Mouse (Mus musculus): ENCODE data around the gene Rnf224. TPM values are rescaled to one million over a fixed set of nuclear protein-coding genes. Genes with fewer than 3 reads are reported as not detected.

Gene Rnf224
- polyA plus RNA-seq, 1 experiment, result 0.05 TPM

DNA sequence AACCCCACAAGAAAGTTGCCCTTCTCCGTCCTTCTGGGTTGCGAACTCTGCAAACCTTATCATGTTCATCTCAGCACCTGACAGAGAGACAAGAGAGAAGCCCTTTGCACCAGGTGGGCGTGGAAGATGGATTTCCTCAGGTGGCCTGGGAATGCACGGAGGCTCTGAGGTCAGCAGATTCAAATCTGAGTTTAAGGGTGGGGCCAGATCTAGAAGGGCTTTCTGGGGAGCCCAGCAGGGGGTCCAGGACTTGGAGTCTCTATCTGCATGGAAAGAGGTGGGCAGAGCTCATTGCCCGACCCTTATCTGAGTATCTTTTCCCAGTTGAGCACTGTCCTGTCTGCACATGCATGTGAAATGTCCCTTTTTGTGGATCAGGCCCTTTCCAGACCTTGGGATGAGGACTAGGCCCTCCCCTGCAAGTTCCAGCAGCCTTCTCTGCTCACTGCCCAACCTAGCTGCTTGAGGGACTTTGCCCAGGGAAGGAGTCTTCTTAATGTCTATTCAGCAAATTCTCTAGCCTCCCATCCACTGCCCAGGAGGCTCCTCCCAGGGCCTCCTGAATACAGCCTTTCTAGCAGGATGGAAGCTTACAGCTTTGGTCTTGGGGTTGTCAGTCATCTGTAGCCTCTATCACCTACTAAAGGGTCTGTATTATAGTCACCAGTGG, 1.9 kb downstream of the Rnf224 start:
- no peaks in the 10 kb centered on the region for H3K4me1 ChIP-seq (replicated peaks; ENCODE audit: control insufficient read depth, insufficient read depth, low read length)
- no peak overlapping the region for H3K4me3 ChIP-seq (ENCODE audit: control insufficient read depth, insufficient read depth, low read length)
- no peak for DNase-seq
- H3K27ac ChIP-seq (ENCODE audit: control insufficient read depth, insufficient read depth, low read length), result no peak overlapping the region
- H3K27me3 ChIP-seq (ENCODE audit: control insufficient read depth, insufficient read depth, low read length), result no peaks in the 10 kb centered on the region; the same call in 1 of the 2 replicates
- TF ChIP-seq POLR2A (IDR thresholded peaks at IDR 0.05; ENCODE audit: control insufficient read depth, extremely low read depth, insufficient read depth, low read length, poor library complexity) (no peak), CTCF (IDR thresholded peaks at IDR 0.05; ENCODE audit: borderline replicate concordance, control insufficient read depth, extremely low read depth, insufficient read depth, low read length, poor library complexity) (no peak)
- H3K36me3 ChIP-seq (ENCODE audit: control insufficient read depth, insufficient read depth, low read length), result no peaks in the 10 kb centered on the region
- 35% methylated on average over 5 of the region's 5 CpGs for WGBS

DNA sequence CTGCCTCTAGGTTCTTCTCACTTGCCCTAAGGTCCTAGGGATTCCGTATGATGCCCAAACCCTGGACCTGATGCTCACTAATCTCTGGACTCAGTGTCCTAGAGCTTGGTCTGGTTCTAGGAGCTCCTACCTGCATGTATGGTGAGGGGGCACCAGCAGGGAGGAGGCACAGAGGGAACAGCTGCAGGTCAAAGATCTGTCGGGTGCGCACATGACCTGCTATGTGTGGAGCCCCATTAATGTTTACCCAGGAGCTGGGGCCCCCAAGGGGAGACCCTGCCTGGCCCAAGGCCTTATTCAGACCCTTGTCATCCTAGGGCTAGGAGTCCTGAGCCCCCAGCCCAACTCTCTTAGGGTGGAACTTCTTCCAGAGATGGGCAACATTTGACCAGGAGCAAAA, 2.5 kb downstream of the Rnf224 start, which contains the start of gene Slc34a3:
TSS of gene Slc34a3 (minus strand) at position 315 of the 400 bp plus-strand sequence.
- no peaks in the 10 kb centered on the region for H3K36me3 ChIP-seq (ENCODE audit: control insufficient read depth, insufficient read depth, low read length)
- no peak within 1 kb of the TSS for H3K4me3 ChIP-seq (ENCODE audit: control insufficient read depth, insufficient read depth, low read length)
- 53% methylated on average over 3 of the region's 3 CpGs for WGBS
- TF ChIP-seq CTCF (IDR thresholded peaks at IDR 0.05; ENCODE audit: borderline replicate concordance, control insufficient read depth, extremely low read depth, insufficient read depth, low read length, poor library complexity), result no peak
- TF ChIP-seq POLR2A (IDR thresholded peaks at IDR 0.05; ENCODE audit: control insufficient read depth, extremely low read depth, insufficient read depth, low read length, poor library complexity), result no peak
- H3K27me3 ChIP-seq (ENCODE audit: control insufficient read depth, insufficient read depth, low read length), result no peaks in the 10 kb centered on the region; the same call in 1 of the 2 replicates
- peaks cover 1% of the 10 kb centered on the region; the same call in 1 of the 2 replicates for H3K4me1 ChIP-seq (replicated peaks; ENCODE audit: control insufficient read depth, insufficient read depth, low read length)
- H3K27ac ChIP-seq (ENCODE audit: control insufficient read depth, insufficient read depth, low read length), result no peak within 1 kb of the TSS
- no peak for DNase-seq

DNA sequence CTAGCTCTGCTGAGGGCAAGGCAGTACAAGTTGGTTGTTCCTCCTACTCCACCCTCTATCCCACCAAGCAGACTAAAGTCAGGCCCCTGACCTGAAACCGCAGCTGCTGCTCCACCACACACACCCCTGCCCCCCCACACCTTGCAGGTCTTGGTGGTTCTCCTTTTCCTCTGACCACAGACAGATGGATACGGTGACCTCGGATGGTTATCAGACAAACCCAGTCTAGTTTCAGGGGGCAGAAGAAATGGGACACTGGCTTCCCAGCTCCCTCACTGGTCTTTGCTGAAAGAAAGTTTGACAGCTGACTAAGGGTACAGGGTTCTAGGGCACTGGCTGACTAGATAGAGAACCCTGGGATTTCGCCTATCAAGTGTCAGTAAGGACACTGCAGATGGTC, 3.2 kb downstream of the Rnf224 start:
- TF ChIP-seq CTCF (IDR thresholded peaks at IDR 0.05; ENCODE audit: borderline replicate concordance, control insufficient read depth, extremely low read depth, insufficient read depth, low read length, poor library complexity) (no peak), POLR2A (IDR thresholded peaks at IDR 0.05; ENCODE audit: control insufficient read depth, extremely low read depth, insufficient read depth, low read length, poor library complexity) (no peak)
- DNase-seq, result no peak
- Histone ChIP-seq H3K27ac (ENCODE audit: control insufficient read depth, insufficient read depth, low read length) (no peak overlapping the region), H3K4me1 (replicated peaks; ENCODE audit: control insufficient read depth, insufficient read depth, low read length) (peaks cover 5% of the 10 kb centered on the region), H3K27me3 (ENCODE audit: control insufficient read depth, insufficient read depth, low read length) (no peaks in the 10 kb centered on the region; the same call in 1 of the 2 replicates), H3K36me3 (ENCODE audit: control insufficient read depth, insufficient read depth, low read length) (no peaks in the 10 kb centered on the region), H3K4me3 (ENCODE audit: control insufficient read depth, insufficient read depth, low read length) (no peak overlapping the region)
- WGBS, result 16% methylated on average over 4 of the region's 4 CpGs

DNA sequence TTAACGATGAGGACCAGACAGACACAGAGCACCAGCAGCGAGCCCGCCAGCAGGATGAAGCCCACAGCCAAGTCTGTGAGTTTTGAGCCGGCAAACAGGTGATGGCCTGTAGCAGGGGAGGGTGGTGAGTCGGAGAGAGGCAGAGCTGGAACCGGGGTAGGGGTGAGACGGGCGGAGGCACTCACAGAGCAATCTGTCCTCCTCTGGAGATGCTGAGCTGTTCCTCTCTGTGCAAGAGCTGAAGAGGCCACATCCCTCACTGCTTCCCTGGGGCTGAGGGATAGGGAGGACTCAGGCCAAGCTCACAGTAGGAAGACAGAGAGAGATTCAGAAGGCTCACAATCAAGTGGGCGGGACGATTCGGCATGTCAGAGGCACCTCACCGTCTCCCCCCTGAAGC, 5.5 kb downstream of the Rnf224 start:
- Histone ChIP-seq H3K27me3 (ENCODE audit: control insufficient read depth, insufficient read depth, low read length) (no peaks in the 10 kb centered on the region; the same call in 1 of the 2 replicates), H3K36me3 (ENCODE audit: control insufficient read depth, insufficient read depth, low read length) (no peaks in the 10 kb centered on the region), H3K4me3 (ENCODE audit: control insufficient read depth, insufficient read depth, low read length) (no peak overlapping the region), H3K27ac (ENCODE audit: control insufficient read depth, insufficient read depth, low read length) (no peak overlapping the region), H3K4me1 (replicated peaks; ENCODE audit: control insufficient read depth, insufficient read depth, low read length) (peaks cover 5% of the 10 kb centered on the region)
- 94% methylated on average over 12 of the region's 12 CpGs for WGBS
- DNase-seq, result no peak
- TF ChIP-seq POLR2A (IDR thresholded peaks at IDR 0.05; ENCODE audit: control insufficient read depth, extremely low read depth, insufficient read depth, low read length, poor library complexity) (no peak), CTCF (IDR thresholded peaks at IDR 0.05; ENCODE audit: borderline replicate concordance, control insufficient read depth, extremely low read depth, insufficient read depth, low read length, poor library complexity) (no peak)

DNA sequence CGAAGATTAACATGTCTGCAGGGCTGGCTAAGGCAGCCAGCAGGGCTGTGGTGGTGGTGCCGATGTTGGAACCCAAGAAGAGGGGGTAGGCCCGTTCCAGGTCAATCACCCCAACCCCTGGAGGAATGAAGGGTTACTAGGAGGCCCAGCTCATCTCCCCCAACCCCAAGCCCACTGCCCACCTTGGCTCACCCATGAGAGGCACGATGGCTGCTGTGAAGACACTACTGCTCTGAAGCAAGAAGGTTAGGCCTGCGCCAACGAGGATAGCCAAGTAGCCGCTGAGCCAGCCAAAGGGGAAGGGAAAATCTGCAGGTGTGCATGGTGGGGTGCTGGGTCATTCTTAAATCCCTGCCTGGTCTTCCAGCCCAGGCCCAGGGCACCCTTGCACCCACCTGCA, 6.0 kb downstream of the Rnf224 start:
- no peak overlapping the region for H3K4me3 ChIP-seq (ENCODE audit: control insufficient read depth, insufficient read depth, low read length)
- H3K27ac ChIP-seq (ENCODE audit: control insufficient read depth, insufficient read depth, low read length), result no peak overlapping the region
- WGBS, result 94% methylated on average over 7 of the region's 7 CpGs
- no peak for TF ChIP-seq POLR2A (IDR thresholded peaks at IDR 0.05; ENCODE audit: control insufficient read depth, extremely low read depth, insufficient read depth, low read length, poor library complexity)
- no peak for TF ChIP-seq CTCF (IDR thresholded peaks at IDR 0.05; ENCODE audit: borderline replicate concordance, control insufficient read depth, extremely low read depth, insufficient read depth, low read length, poor library complexity)
- DNase-seq, result no peak
- no peaks in the 10 kb centered on the region; the same call in 1 of the 2 replicates for H3K27me3 ChIP-seq (ENCODE audit: control insufficient read depth, insufficient read depth, low read length)
- peaks cover 5% of the 10 kb centered on the region for H3K4me1 ChIP-seq (replicated peaks; ENCODE audit: control insufficient read depth, insufficient read depth, low read length)
- H3K36me3 ChIP-seq (ENCODE audit: control insufficient read depth, insufficient read depth, low read length), result no peaks in the 10 kb centered on the region

DNA sequence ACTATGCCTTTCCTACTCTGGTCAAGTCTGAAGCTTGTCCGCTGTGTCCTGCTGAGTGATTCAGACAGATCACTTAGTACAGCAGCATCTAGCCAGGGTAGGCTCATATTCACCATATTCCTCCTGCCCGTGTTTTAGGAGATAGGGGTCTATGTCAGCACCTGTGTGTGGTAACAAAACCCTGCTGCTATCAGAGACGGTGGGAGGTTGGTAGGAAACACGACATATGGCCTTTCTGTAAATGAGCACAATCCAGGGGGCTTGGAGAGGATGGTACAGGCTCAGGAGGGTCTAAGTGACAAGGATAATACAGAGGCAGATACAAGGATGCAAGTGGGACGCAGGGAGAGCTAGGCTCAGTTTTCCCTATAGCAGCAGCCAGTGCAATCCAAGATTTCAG, 7.0 kb downstream of the Rnf224 start:
- H3K4me3 ChIP-seq (ENCODE audit: control insufficient read depth, insufficient read depth, low read length), result no peak overlapping the region
- H3K27me3 ChIP-seq (ENCODE audit: control insufficient read depth, insufficient read depth, low read length), result no peaks in the 10 kb centered on the region; the same call in 1 of the 2 replicates
- DNase-seq, result no peak
- WGBS, result 95% methylated on average over 5 of the region's 5 CpGs
- H3K4me1 ChIP-seq (replicated peaks; ENCODE audit: control insufficient read depth, insufficient read depth, low read length), result peaks cover 5% of the 10 kb centered on the region
- H3K27ac ChIP-seq (ENCODE audit: control insufficient read depth, insufficient read depth, low read length), result no peak overlapping the region
- no peaks in the 10 kb centered on the region for H3K36me3 ChIP-seq (ENCODE audit: control insufficient read depth, insufficient read depth, low read length)
- TF ChIP-seq POLR2A (IDR thresholded peaks at IDR 0.05; ENCODE audit: control insufficient read depth, extremely low read depth, insufficient read depth, low read length, poor library complexity) (no peak), CTCF (IDR thresholded peaks at IDR 0.05; ENCODE audit: borderline replicate concordance, control insufficient read depth, extremely low read depth, insufficient read depth, low read length, poor library complexity) (no peak)
